In genomic region chr6:83070247-83070310, GRCm38 (mm10) we compare ENCODE assay signal across 10 mouse cellular contexts. TPM values are rescaled to one million over a fixed set of nuclear protein-coding genes. Genes with fewer than 3 reads are reported as not detected.
DNase-seq lines count a peak whose midpoint lies in the region; ATAC-seq and TF ChIP-seq lines count a peak whose summit lies in the region.
"Had no signal": no experiment of that assay in that cellular context is flagged by ENCODE, and none has a peak within 500 bp of the region (broad histone marks: within the 10 kb centered on the region; RNA-seq: fewer than 3 reads in every experiment).

Gene Tlx2, minus strand, starts transcription at chr6:83070293.

- 15% methylated on average over 7 of the region's 10 CpGs for WGBS in liver, adult 2 months
- 1% methylated on average over 10 of the region's 10 CpGs for WGBS in forebrain, embryonic 12.5 days
- 1% methylated on average over 10 of the region's 10 CpGs for WGBS in intestine, postnatal 0 days
- whole genome bisulfite sequencing in neural tube, embryonic 12.5 days: 3% methylated on average over 10 of the region's 10 CpGs

- H3K79me2 ChIP-seq in liver, adult 2 months (ENCODE audit: control insufficient read depth, insufficient read depth, low read length): no peaks in the 10 kb centered on the region

- no peak for ATAC-seq in forebrain, embryonic 12.5 days (ENCODE audit: low FRiP score)
- ATAC-seq in intestine, postnatal 0 days: no peak
- no peak for ATAC-seq in neural tube, embryonic 12.5 days (ENCODE audit: low FRiP score, low read depth)
- ATAC-seq in erythroblast, adult 5-6 weeks (replicated peaks; ENCODE audit: low FRiP score, poor library complexity, severe bottlenecking): no peak

- H3K9me3 ChIP-seq in forebrain, embryonic 12.5 days: no peaks in the 10 kb centered on the region
- no peaks in the 10 kb centered on the region for H3K9me3 ChIP-seq in intestine, postnatal 0 days (ENCODE audit: control insufficient read depth)
- no peaks in the 10 kb centered on the region for H3K9me3 ChIP-seq in neural tube, embryonic 12.5 days

- TF ChIP-seq CTCF in liver, adult 2 months (IDR thresholded peaks at IDR 0.05; ENCODE audit: low read depth, low read length): no peak
- no peak for TF ChIP-seq CTCF in intestine, postnatal 0 days (IDR thresholded peaks at IDR 0.05; ENCODE audit: low read depth)

- no peak for TF ChIP-seq POLR2A in liver, adult 2 months (IDR thresholded peaks at IDR 0.05; ENCODE audit: extremely low read depth, insufficient read depth, low read length)

- peak within 1 kb of the TSS; percentile 49; the same call in 1 of the 2 replicates for H3K4me3 ChIP-seq in liver, adult 2 months (ENCODE audit: insufficient read depth, low read depth, low read length)
- peak within 1 kb of the TSS; percentile 31 for H3K4me3 ChIP-seq in forebrain, embryonic 12.5 days (replicated peaks)
- peak within 1 kb of the TSS; percentile 39 for H3K4me3 ChIP-seq in intestine, postnatal 0 days (ENCODE audit: low read depth, low read length)
- peak within 1 kb of the TSS; percentile 33 for H3K4me3 ChIP-seq in neural tube, embryonic 12.5 days

- H3K4me1 ChIP-seq in liver, adult 2 months (ENCODE audit: control insufficient read depth, insufficient read depth, low read length): 0 out of 2 replicates have a peak, but pooled peaks cover 1% of the 10 kb centered on the region
- H3K4me1 ChIP-seq in forebrain, embryonic 12.5 days: peaks cover 26% of the 10 kb centered on the region
- no peaks in the 10 kb centered on the region; the same call in 1 of the 2 replicates for H3K4me1 ChIP-seq in intestine, postnatal 0 days (replicated peaks; ENCODE audit: control insufficient read depth, insufficient read depth, low read length)
- peaks cover 24% of the 10 kb centered on the region for H3K4me1 ChIP-seq in neural tube, embryonic 12.5 days

- peak within 1 kb of the TSS; percentile 39 for H3K4me2 ChIP-seq in forebrain, embryonic 12.5 days
- H3K4me2 ChIP-seq in intestine, postnatal 0 days (replicated peaks; ENCODE audit: low read depth): peak within 1 kb of the TSS; percentile 63
- H3K4me2 ChIP-seq in neural tube, embryonic 12.5 days (replicated peaks): peak within 1 kb of the TSS; percentile 49

- no peak for DNase-seq in liver, adult 2 months (ENCODE audit: extremely low read depth, low read depth, low spot score)
- no peak for DNase-seq in liver
- DNase-seq in ovary, postnatal 36 days (ENCODE audit: low spot score): no peak
- no peak for DNase-seq in layer of hippocampus, adult 9-10 months (ENCODE audit: low spot score)

- no peaks in the 10 kb centered on the region for H3K36me3 ChIP-seq in liver, adult 2 months (ENCODE audit: control insufficient read depth, insufficient read depth, low read length)
- H3K36me3 ChIP-seq in forebrain, embryonic 12.5 days (replicated peaks): no peaks in the 10 kb centered on the region
- H3K36me3 ChIP-seq in intestine, postnatal 0 days (ENCODE audit: control insufficient read depth, insufficient read depth): no peaks in the 10 kb centered on the region; the same call in 1 of the 2 replicates
- no peaks in the 10 kb centered on the region for H3K36me3 ChIP-seq in neural tube, embryonic 12.5 days

- H3K27ac ChIP-seq in liver, adult 2 months (replicated peaks; ENCODE audit: insufficient read depth, low read depth, low read length): no peak within 1 kb of the TSS
- H3K27ac ChIP-seq in forebrain, embryonic 12.5 days: no peak within 1 kb of the TSS
- no peak within 1 kb of the TSS for H3K27ac ChIP-seq in intestine, postnatal 0 days (ENCODE audit: low read depth, low read length)
- H3K27ac ChIP-seq in neural tube, embryonic 12.5 days: peak within 1 kb of the TSS; percentile 37; the same call in 1 of the 2 replicates

- peaks cover 39% of the 10 kb centered on the region for H3K27me3 ChIP-seq in liver, adult 2 months (ENCODE audit: control insufficient read depth, insufficient read depth, low read length)
- peaks cover 100% of the 10 kb centered on the region for H3K27me3 ChIP-seq in forebrain, embryonic 12.5 days
- H3K27me3 ChIP-seq in intestine, postnatal 0 days (replicated peaks; ENCODE audit: control insufficient read depth, insufficient read depth, low read length): peaks cover 91% of the 10 kb centered on the region
- peaks cover 96% of the 10 kb centered on the region for H3K27me3 ChIP-seq in neural tube, embryonic 12.5 days (replicated peaks)

- no peak within 1 kb of the TSS for H3K9ac ChIP-seq in liver, adult 2 months (ENCODE audit: low read depth, low read length)
- no peak within 1 kb of the TSS for H3K9ac ChIP-seq in forebrain, embryonic 12.5 days
- H3K9ac ChIP-seq in intestine, postnatal 0 days (ENCODE audit: low read depth, low read length): no peak within 1 kb of the TSS
- peak within 1 kb of the TSS; percentile 50 for H3K9ac ChIP-seq in neural tube, embryonic 12.5 days

RNA-seq across cellular contexts. Expression of gene Tlx2, which starts in this region (rescaled TPM):
- not detected in 2 replicates for total RNA-seq in liver, adult 2 months (2014; rRNA removed)
- not detected in 2 replicates for polyA plus RNA-seq in liver, adult 2 months (2012; rRNA removed)
- polyA plus RNA-seq in forebrain, embryonic 12.5 days (2016; fragmentation: Nextera tagmentation; extraction: Ambion mirVana): not detected in 2 replicates
- 7.6 and 8.4 TPM in 2 replicates for polyA plus RNA-seq in intestine, postnatal 0 days (2015; fragmentation: Nextera tagmentation; extraction: Ambion mirVana)
- 27.0 and 42.3 TPM in 2 replicates for polyA plus RNA-seq in neural tube, embryonic 12.5 days (2016; fragmentation: Nextera tagmentation; extraction: Ambion mirVana)
- total RNA-seq in erythroblast, adult 5-6 weeks (2015; ENCODE audit: low replicate concordance): not detected in 2 replicates
- not detected in 2 replicates for total RNA-seq in erythroblast, adult 5-6 weeks (2017; ENCODE audit: low replicate concordance)
- total RNA-seq: neutrophil, adult 5-6 weeks had no signal
- polyA plus RNA-seq: cortical plate, adult 2 months had no signal
